Mouse (Mus musculus) MEL (cell line): ENCODE data around the gene Myl10. TPM values are rescaled to one million over a fixed set of nuclear protein-coding genes. Genes with fewer than 3 reads are reported as not detected.

Source experiments
- DNase-seq: peaks from one replicate; pipeline ENCODE4 v3.0.0; 2011; ENCODE audit warnings: low read depth, low spot score
- H3K27ac ChIP-seq: 2 replicates; pipeline ENCODE4 v1.5.1; 2012; ENCODE audit warnings: low read depth, mild to moderate bottlenecking, control low read depth, low read length, moderate library complexity; ENCODE audit not compliant: control insufficient read depth
- H3K27me3 ChIP-seq, 2 experiments: fragments of 150-350 bp in 1 of 2; sonication (generic) in 1 of 2; 2 replicates each; pipeline ENCODE4 v1.6.1; 2012; ENCODE audit warnings: low read length in 2 of 2, mild to moderate bottlenecking in 2 of 2, improper control_type of control experiment in 1 of 2, moderate library complexity in 1 of 2; ENCODE audit not compliant: insufficient read depth in 2 of 2, control insufficient read depth in 1 of 2
- H3K36me3 ChIP-seq, 2 experiments: 2 replicates each; pipeline ENCODE4 v1.6.1; 2012 to 2014; ENCODE audit warnings: low read length in 2 of 2, improper control_type of control experiment in 1 of 2, inconsistent platforms in 1 of 2, mild to moderate bottlenecking in 1 of 2; ENCODE audit not compliant: insufficient read depth in 2 of 2, control insufficient read depth in 1 of 2
- H3K4me1 ChIP-seq, 2 experiments: fragments of 150-350 bp in 1 of 2; sonication (generic) in 1 of 2; 2 replicates each; pipeline ENCODE4 v1.6.1; 2012; ENCODE audit warnings: low read length in 2 of 2, improper control_type of control experiment in 1 of 2, mild to moderate bottlenecking in 1 of 2; ENCODE audit not compliant: insufficient read depth in 2 of 2, control insufficient read depth in 1 of 2
- H3K4me3 ChIP-seq, 2 experiments: fragments of 150-350 bp in 1 of 2; sonication (generic) in 1 of 2; 2 replicates each; pipeline ENCODE4 v1.5.1; 2012; ENCODE audit warnings: low read depth in 2 of 2, low read length in 2 of 2, mild to moderate bottlenecking in 2 of 2, moderate library complexity in 2 of 2, control low read depth in 1 of 2, improper control_type of control experiment in 1 of 2; ENCODE audit not compliant: control insufficient read depth in 1 of 2, insufficient read depth in 1 of 2
- H3K79me2 ChIP-seq: 2 replicates; pipeline ENCODE4 v1.6.1; 2012; ENCODE audit warnings: mild to moderate bottlenecking, low read length, moderate library complexity; ENCODE audit not compliant: control insufficient read depth, poor library complexity, insufficient read depth
- H3K9ac ChIP-seq: 2 replicates; pipeline ENCODE4 v1.6.1; 2012; ENCODE audit warnings: low read depth, mild to moderate bottlenecking, control low read depth, low read length, moderate library complexity; ENCODE audit not compliant: control insufficient read depth, poor library complexity, severe bottlenecking
- H3K9me3 ChIP-seq: fragments of 150-350 bp; sonication (generic); replicated peaks from 2 replicates; pipeline ENCODE4 v1.6.1; 2012; ENCODE audit warnings: mild to moderate bottlenecking, low read length, improper control_type of control experiment, moderate library complexity; ENCODE audit not compliant: insufficient read depth
- BHLHE40 ChIP-seq: IDR thresholded peaks from 2 replicates; pipeline ENCODE4 v1.6.1; 2012; ENCODE audit warnings: low read depth, mild to moderate bottlenecking, inconsistent platforms, low read length, improper control_type of control experiment, borderline replicate concordance
- CTCF ChIP-seq, 3 experiments: IDR thresholded peaks in 2 of 3; conservative IDR thresholded peaks in 1 of 3; 2 replicates each; pipeline ENCODE4 v1.5.1; 2011 to 2012; ENCODE audit warnings: low read length in 3 of 3, low read depth in 2 of 3, mild to moderate bottlenecking in 2 of 3, improper control_type of control experiment in 1 of 3, inconsistent platforms in 1 of 3, mixed read lengths in 1 of 3, moderate library complexity in 1 of 3; ENCODE audit not compliant: control insufficient read depth in 1 of 3, insufficient read depth in 1 of 3, poor library complexity in 1 of 3, severe bottlenecking in 1 of 3
- ELF1 ChIP-seq: IDR thresholded peaks from 2 replicates; pipeline ENCODE4 v1.6.1; 2014; ENCODE audit warnings: low read depth, mild to moderate bottlenecking, inconsistent platforms, low read length, improper control_type of control experiment, moderate library complexity
- EP300 ChIP-seq, 2 experiments: IDR thresholded peaks; 2 replicates each; pipeline ENCODE4 v1.6.1; 2011; ENCODE audit warnings: improper control_type of control experiment in 2 of 2, low read length in 2 of 2, low read depth in 1 of 2, mild to moderate bottlenecking in 1 of 2
- ETS1 ChIP-seq: IDR thresholded peaks from 2 replicates; pipeline ENCODE4 v1.6.1; 2012; ENCODE audit warnings: low read depth, mild to moderate bottlenecking, inconsistent platforms, low read length, improper control_type of control experiment, moderate library complexity
- HCFC1 ChIP-seq: IDR thresholded peaks from 2 replicates; pipeline ENCODE4 v1.6.1; 2012; ENCODE audit warnings: low read depth, mild to moderate bottlenecking, inconsistent platforms, low read length, improper control_type of control experiment, moderate library complexity
- MXI1 ChIP-seq: IDR thresholded peaks from 2 replicates; pipeline ENCODE4 v1.6.1; 2011; ENCODE audit warnings: mild to moderate bottlenecking, low read depth, low read length, improper control_type of control experiment
- MYB ChIP-seq: IDR thresholded peaks from 2 replicates; pipeline ENCODE4 v1.6.1; 2011; ENCODE audit warnings: mild to moderate bottlenecking, low read depth, low read length, improper control_type of control experiment
- MYC ChIP-seq: IDR thresholded peaks from 2 replicates; pipeline ENCODE4 v1.6.1; 2011; ENCODE audit warnings: low read depth, mild to moderate bottlenecking, low read length, improper control_type of control experiment, moderate library complexity
- POLR2A ChIP-seq, 2 experiments: IDR thresholded peaks; 2 replicates each; pipeline ENCODE4 v1.6.1; 2011 to 2012; ENCODE audit warnings: low read length in 2 of 2, mild to moderate bottlenecking in 2 of 2, control low read depth in 1 of 2, improper control_type of control experiment in 1 of 2, low read depth in 1 of 2, moderate library complexity in 1 of 2; ENCODE audit not compliant: control insufficient read depth in 1 of 2, insufficient read depth in 1 of 2, poor library complexity in 1 of 2
- RAD21 ChIP-seq: IDR thresholded peaks from 2 replicates; pipeline ENCODE4 v1.6.1; 2011; ENCODE audit warnings: mild to moderate bottlenecking, low read depth, low read length, improper control_type of control experiment
- RCOR1 ChIP-seq: IDR thresholded peaks from 2 replicates; pipeline ENCODE4 v1.6.1; 2012; ENCODE audit warnings: low read depth, mild to moderate bottlenecking, inconsistent platforms, low read length, improper control_type of control experiment
- SIN3A ChIP-seq: IDR thresholded peaks from 2 replicates; pipeline ENCODE4 v1.6.1; 2012; ENCODE audit warnings: low read length, improper control_type of control experiment, inconsistent platforms
- SMC3 ChIP-seq: IDR thresholded peaks from 2 replicates; pipeline ENCODE4 v1.6.1; 2011; ENCODE audit warnings: low read depth, low read length, improper control_type of control experiment
- TCF12 ChIP-seq: IDR thresholded peaks from 2 replicates; pipeline ENCODE4 v1.6.1; 2014; ENCODE audit warnings: low read depth, mild to moderate bottlenecking, inconsistent platforms, low read length, improper control_type of control experiment, moderate library complexity
- ZC3H11A ChIP-seq: IDR thresholded peaks from 2 replicates; pipeline ENCODE4 v1.6.1; 2012; ENCODE audit warnings: low read depth, mild to moderate bottlenecking, inconsistent platforms, low read length, improper control_type of control experiment
- ZKSCAN1 ChIP-seq: IDR thresholded peaks from 2 replicates; pipeline ENCODE4 v1.6.1; 2012; ENCODE audit warnings: low read depth, mild to moderate bottlenecking, inconsistent platforms, low read length, improper control_type of control experiment, moderate library complexity
- polyA plus RNA-seq, 2 experiments: library from polyadenylated mRNA; stranded (reverse) in 1 of 2; unstranded in 1 of 2; fragments of >175 nt in 1 of 2; fragments of >200 nt in 1 of 2; gene quantifications; 2 replicates each; pipeline versions ENCODE4 v1.2.1 to v1.2.4; 2012; ENCODE audit warnings: low replicate concordance in 2 of 2, low read depth in 1 of 2; ENCODE audit not compliant: insufficient read length in 2 of 2, insufficient read depth in 1 of 2, missing spikeins in 1 of 2
- total RNA-seq: library from RNA; depleted of rRNA; stranded (reverse); fragments of 300-350 nt; gene quantifications from 2 replicates; pipeline ENCODE4 v1.2.3, GENCODE M21; 2012

The Myl10 gene
- total and polyA plus RNA-seq, 3 experiments, result 0.11 to 0.42 TPM; not detected in 1

- no peaks in the 10 kb centered on the region for H3K4me1 ChIP-seq
- DNase-seq, result peak; percentile 82
- H3K9me3 ChIP-seq, result no peaks in the 10 kb centered on the region
- H3K36me3 ChIP-seq, result no peaks in the 10 kb centered on the region
- no peak overlapping the region for H3K27ac ChIP-seq
- TF ChIP-seq ZC3H11A (peak; percentile 96), RAD21 (peak; percentile 98), ZKSCAN1 (no peak), SMC3 (peak; percentile 96), EP300 (IDR thresholded peaks at IDR 0.05; ENCODE audit: low read depth in 1 of 2, low read length in 2 of 2) (no peak), CTCF (IDR thresholded peaks at IDR 0.05 in 2 of 3, conservative IDR thresholded peaks at IDR 0.05 in 1 of 3; ENCODE audit: control insufficient read depth in 1 of 3, insufficient read depth in 1 of 3, low read depth in 2 of 3, low read length in 3 of 3, poor library complexity in 1 of 3, severe bottlenecking in 1 of 3) (peak; percentile 74 to 94 (median 88)), HCFC1 (no peak), POLR2A (IDR thresholded peaks at IDR 0.05; ENCODE audit: control insufficient read depth in 1 of 2, insufficient read depth in 1 of 2, low read depth in 1 of 2, low read length in 2 of 2, poor library complexity in 1 of 2) (no peak), ELF1 (0 out of 2 replicates have a peak, but pooled peaks have one; percentile 7), MXI1 (no peak), MYC (no peak), TCF12 (no peak), RCOR1 (no peak), SIN3A (peak; percentile 50; the same call in 1 of the 2 replicates), BHLHE40 (no peak), MYB (no peak), ETS1 (no peak)
- H3K27me3 ChIP-seq, result no peaks in the 10 kb centered on the region
- no peak overlapping the region for H3K4me3 ChIP-seq
- H3K9ac ChIP-seq, result no peak overlapping the region; the same call in 1 of the 2 replicates
- no peaks in the 10 kb centered on the region for H3K79me2 ChIP-seq
Observed at GRCm38 (mm10) chr5:136664497-136664896, 28.4 kb upstream of the Myl10 start.

- no peaks in the 10 kb centered on the region for H3K36me3 ChIP-seq
- no peak overlapping the region for H3K9ac ChIP-seq
- TF ChIP-seq SIN3A (no peak), CTCF (IDR thresholded peaks at IDR 0.05 in 2 of 3, conservative IDR thresholded peaks at IDR 0.05 in 1 of 3; ENCODE audit: control insufficient read depth in 1 of 3, insufficient read depth in 1 of 3, low read depth in 2 of 3, low read length in 3 of 3, poor library complexity in 1 of 3, severe bottlenecking in 1 of 3) (no peak)
- no peaks in the 10 kb centered on the region for H3K9me3 ChIP-seq
- H3K4me3 ChIP-seq, result no peak overlapping the region
- H3K79me2 ChIP-seq, result no peaks in the 10 kb centered on the region
- no peaks in the 10 kb centered on the region for H3K27me3 ChIP-seq
- no peak overlapping the region for H3K27ac ChIP-seq
- no peaks in the 10 kb centered on the region for H3K4me1 ChIP-seq
- no peak for DNase-seq
Observed at GRCm38 (mm10) chr5:136676315-136677030, 16.5 kb upstream of the Myl10 start.
